Mouse (Mus musculus) layer of hippocampus, adult 11-12 months (tissue): ENCODE data around the gene Rai14.
"Not testable (repeated sequence)": the region's sequence is repeated elsewhere in the genome, so short reads cannot be mapped to it uniquely, and the experiment has no call there.

Experiments used
- DNase-seq: peaks from one replicate; pipeline ENCODE4 v3.0.0; 2022; ENCODE audit warnings: low spot score

The Rai14 gene

GRCm38 (mm10) chr15:10534591-10534990 lies 179.8 kb downstream of the Rai14 start:
- DNase-seq, result no peak

- not testable (repeated sequence) for DNase-seq
Observed at GRCm38 (mm10) chr15:10533361-10533760, 181.1 kb downstream of the Rai14 start.

GRCm38 (mm10) chr15:10531352-10531751 lies 183.1 kb downstream of the Rai14 start:
- no peak for DNase-seq

GRCm38 (mm10) chr15:10525896-10526295 lies 188.5 kb downstream of the Rai14 start:
- DNase-seq, result no peak
